Mouse (Mus musculus) myocyte (in vitro differentiated cells): ENCODE measurements around the gene Mapk14. TPM values are rescaled to one million over a fixed set of nuclear protein-coding genes. Genes with fewer than 3 reads are reported as not detected.
A peak's percentile ranks its signal among the peaks of the same experiment; 100 is the strongest.

Experiments used
- H3K27me3 ChIP-seq: one replicate; pipeline ENCODE4 v1.6.1; 2011; ENCODE audit not compliant: control insufficient read depth, insufficient read depth, insufficient read length
- H3K36me3 ChIP-seq: one replicate; pipeline ENCODE4 v1.6.1; 2011; ENCODE audit not compliant: control insufficient read depth, insufficient read depth
- H3K4me2 ChIP-seq: one replicate; pipeline ENCODE4 v1.6.1; 2011; ENCODE audit warnings: low read depth, control low read depth
- H3K4me3 ChIP-seq: one replicate; pipeline ENCODE4 v1.5.1; 2011; ENCODE audit warnings: mild to moderate bottlenecking, control low read depth, moderate library complexity
- H3K79me2 ChIP-seq: one replicate; pipeline ENCODE4 v1.6.1; 2011; ENCODE audit not compliant: control insufficient read depth, insufficient read depth
- H3ac ChIP-seq: one replicate; pipeline ENCODE4 v1.6.1; 2011; ENCODE audit not compliant: control insufficient read depth, insufficient read length
- CEBPB ChIP-seq: IDR thresholded peaks from 2 replicates; pipeline ENCODE4 v1.6.1; 2011; ENCODE audit warnings: mild to moderate bottlenecking, moderate library complexity; ENCODE audit not compliant: poor library complexity, insufficient read depth, severe bottlenecking
- E2F4 ChIP-seq: IDR thresholded peaks from one replicate; pipeline ENCODE4 v1.6.1; 2011; ENCODE audit warnings: mild to moderate bottlenecking, control low read depth, moderate library complexity; ENCODE audit not compliant: insufficient read depth
- MAX ChIP-seq: IDR thresholded peaks from one replicate; pipeline ENCODE4 v1.6.1; 2011; ENCODE audit warnings: low read depth, mild to moderate bottlenecking, control low read depth
- MYOD1 ChIP-seq, 3 experiments: IDR thresholded peaks; one replicate each; pipeline ENCODE4 v1.6.1; 2011; ENCODE audit warnings: control low read depth in 2 of 3, low read depth in 2 of 3, mild to moderate bottlenecking in 2 of 3, moderate library complexity in 1 of 3; ENCODE audit not compliant: insufficient read length in 2 of 3, control insufficient read depth in 1 of 3
- MYOG ChIP-seq, 3 experiments: IDR thresholded peaks; one replicate each; pipeline ENCODE4 v1.6.1; 2011; ENCODE audit warnings: control low read depth in 2 of 3, low read depth in 2 of 3, mild to moderate bottlenecking in 2 of 3; ENCODE audit not compliant: insufficient read length in 2 of 3, control insufficient read depth in 1 of 3, insufficient read depth in 1 of 3
- POLR2A ChIP-seq: IDR thresholded peaks from one replicate; pipeline ENCODE4 v1.6.1; 2011; ENCODE audit warnings: low read depth, mild to moderate bottlenecking, control low read depth, moderate library complexity; ENCODE audit not compliant: insufficient read length
- POLR2AphosphoS2 ChIP-seq: IDR thresholded peaks from one replicate; pipeline ENCODE4 v1.6.1; 2011; ENCODE audit warnings: low read depth, control low read depth; ENCODE audit not compliant: insufficient read length
- REST ChIP-seq: IDR thresholded peaks from one replicate; pipeline ENCODE4 v1.6.1; 2011; ENCODE audit warnings: mild to moderate bottlenecking, control low read depth, moderate library complexity; ENCODE audit not compliant: insufficient read depth, insufficient read length
- SRF ChIP-seq: IDR thresholded peaks from one replicate; pipeline ENCODE4 v1.6.1; 2011; ENCODE audit warnings: low read depth; ENCODE audit not compliant: control insufficient read depth, insufficient read length
- TCF12 ChIP-seq: IDR thresholded peaks from one replicate; pipeline ENCODE4 v1.6.1; 2011; ENCODE audit warnings: mild to moderate bottlenecking, control low read depth; ENCODE audit not compliant: poor library complexity, insufficient read depth, severe bottlenecking
- TCF3 ChIP-seq: IDR thresholded peaks from one replicate; pipeline ENCODE4 v1.6.1; 2011; ENCODE audit warnings: low read depth, control low read depth; ENCODE audit not compliant: insufficient read length
- USF1 ChIP-seq: IDR thresholded peaks from one replicate; pipeline ENCODE4 v1.6.1; 2011; ENCODE audit warnings: low read depth, mild to moderate bottlenecking, control low read depth, moderate library complexity
- polyA plus RNA-seq: library from polyadenylated mRNA; unstranded; fragments of >200 nt; fragmentation: generic; extraction: Trizol; gene quantifications from one replicate; pipeline ENCODE4 v1.2.1, GENCODE M21; 2012; ENCODE audit warnings: missing spikeins

Mapk14 gene
- polyA plus RNA-seq, 1 experiment = 34.6 TPM

DNA sequence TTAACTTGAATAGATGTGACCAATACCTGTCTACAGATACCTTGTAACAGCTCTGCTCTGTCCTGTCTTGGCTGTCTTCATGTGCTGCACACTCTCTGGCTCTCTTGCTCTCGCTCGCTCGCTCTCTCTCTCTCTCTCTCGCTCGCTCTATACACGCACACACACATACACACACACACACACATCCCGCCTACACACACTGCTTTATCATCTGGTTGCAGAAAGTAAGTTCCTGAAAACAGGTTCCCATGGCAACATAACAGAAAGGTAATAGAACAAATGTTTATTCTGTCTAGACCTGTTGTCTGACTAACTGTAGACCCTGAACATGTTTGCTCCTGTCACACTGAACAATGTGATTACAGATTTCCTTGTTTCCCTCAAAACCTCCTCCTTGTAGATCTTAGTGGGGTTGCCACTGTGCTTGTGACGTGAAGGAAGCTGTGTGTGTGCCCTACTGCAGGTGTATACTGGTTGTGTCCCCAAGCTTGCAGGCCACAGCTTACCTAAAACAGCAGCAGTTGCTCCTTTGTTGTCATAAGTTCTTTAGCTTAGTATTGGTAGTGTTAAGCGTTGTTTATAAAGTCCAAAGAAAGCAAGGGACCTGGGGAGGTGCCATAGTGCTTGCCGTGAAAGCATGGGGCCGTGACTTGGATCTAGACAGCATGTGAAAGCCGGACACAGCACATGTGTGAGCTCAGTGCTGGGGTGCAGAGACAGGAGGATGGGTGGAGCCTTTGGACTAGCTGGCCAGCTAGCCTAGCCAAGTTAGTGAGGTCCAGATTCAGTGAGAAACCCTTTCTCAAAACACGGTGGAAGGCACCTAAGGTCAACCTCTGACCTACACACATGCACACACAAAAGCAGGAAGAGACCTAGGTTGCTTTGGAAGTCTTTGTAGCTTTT lies 6.4 kb downstream of the Mapk14 start:
- Histone ChIP-seq H3K4me2 (peak overlapping the region; percentile 28), H3ac (no peak overlapping the region), H3K36me3 (no peaks in the 10 kb centered on the region), H3K27me3 (no peaks in the 10 kb centered on the region), H3K79me2 (peaks cover 92% of the 10 kb centered on the region), H3K4me3 (no peak overlapping the region)
- TF ChIP-seq POLR2A = no peak
- no peak for TF ChIP-seq E2F4
- TF ChIP-seq SRF = no peak
- TF ChIP-seq CEBPB = no peak
- TF ChIP-seq POLR2AphosphoS2 = no peak
- no peak for TF ChIP-seq TCF3
- no peak for TF ChIP-seq MYOG (IDR thresholded peaks at IDR 0.05; ENCODE audit: control insufficient read depth in 1 of 3, insufficient read depth in 1 of 3, insufficient read length in 2 of 3, low read depth in 2 of 3)
- TF ChIP-seq USF1 = no peak
- no peak for TF ChIP-seq MYOD1 (IDR thresholded peaks at IDR 0.05; ENCODE audit: control insufficient read depth in 1 of 3, insufficient read length in 2 of 3, low read depth in 2 of 3)

DNA sequence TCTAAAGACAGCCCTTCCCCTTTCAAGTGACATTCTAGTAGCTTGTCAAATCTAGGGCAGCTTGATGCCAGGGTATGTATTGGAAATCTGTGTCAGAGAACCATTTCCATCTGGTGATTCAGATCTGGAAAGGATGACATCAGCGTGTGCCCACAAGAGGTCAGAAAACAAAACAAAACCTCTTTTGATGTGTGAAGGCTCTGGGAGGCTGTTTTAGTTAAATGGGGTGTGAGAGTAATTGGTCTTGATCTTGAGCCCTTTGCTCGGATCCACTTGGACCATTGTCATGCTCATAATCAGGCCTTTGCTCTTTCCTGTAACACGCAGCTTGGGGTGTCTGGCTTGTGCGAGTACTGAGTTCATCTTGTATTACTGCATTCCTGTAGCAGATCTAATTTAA lies 7.1 kb downstream of the Mapk14 start:
- H3K27me3 ChIP-seq = no peaks in the 10 kb centered on the region
- peaks cover 92% of the 10 kb centered on the region for H3K79me2 ChIP-seq
- H3K4me3 ChIP-seq = no peak overlapping the region
- no peaks in the 10 kb centered on the region for H3K36me3 ChIP-seq
- H3K4me2 ChIP-seq = peak overlapping the region; percentile 28
- no peak overlapping the region for H3ac ChIP-seq
- TF ChIP-seq SRF (no peak), MYOG (IDR thresholded peaks at IDR 0.05; ENCODE audit: control insufficient read depth in 1 of 3, insufficient read depth in 1 of 3, insufficient read length in 2 of 3, low read depth in 2 of 3) (no peak), TCF3 (no peak), CEBPB (no peak), POLR2A (no peak), REST (no peak), MAX (no peak), TCF12 (no peak), USF1 (no peak), POLR2AphosphoS2 (no peak), MYOD1 (IDR thresholded peaks at IDR 0.05; ENCODE audit: control insufficient read depth in 1 of 3, insufficient read length in 2 of 3, low read depth in 2 of 3) (no peak), E2F4 (no peak)

DNA sequence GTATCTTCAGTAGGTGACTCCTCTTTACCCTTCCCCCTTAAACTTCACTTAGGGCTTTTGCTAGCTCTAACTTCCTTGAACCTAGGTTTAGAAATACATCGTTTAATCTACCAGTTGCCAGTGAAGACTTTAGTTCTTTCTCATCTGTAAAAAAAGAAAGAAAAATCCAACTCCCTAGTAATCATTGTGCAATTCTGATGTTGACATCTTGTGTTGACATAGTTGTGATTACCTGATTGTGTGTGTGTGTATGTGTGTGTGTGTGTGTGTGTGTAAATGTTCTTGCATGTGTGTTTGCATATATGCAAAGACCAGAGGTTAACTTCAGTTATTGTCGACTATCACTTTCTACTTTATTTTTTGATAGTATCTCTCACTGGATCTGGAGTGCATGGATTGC lies 7.5 kb downstream of the Mapk14 start:
- no peak overlapping the region for H3K4me3 ChIP-seq
- H3K36me3 ChIP-seq = no peaks in the 10 kb centered on the region
- no peak for TF ChIP-seq SRF
- TF ChIP-seq MYOD1 (IDR thresholded peaks at IDR 0.05; ENCODE audit: control insufficient read depth in 1 of 3, insufficient read length in 2 of 3, low read depth in 2 of 3) = no peak
- no peak for TF ChIP-seq TCF12
- no peak for TF ChIP-seq MYOG (IDR thresholded peaks at IDR 0.05; ENCODE audit: control insufficient read depth in 1 of 3, insufficient read depth in 1 of 3, insufficient read length in 2 of 3, low read depth in 2 of 3)
- TF ChIP-seq REST = no peak
- no peak for TF ChIP-seq POLR2AphosphoS2
- no peak for TF ChIP-seq E2F4
- no peak for TF ChIP-seq MAX
- TF ChIP-seq TCF3 = no peak
- TF ChIP-seq USF1 = no peak
- no peak for TF ChIP-seq CEBPB
- no peak for TF ChIP-seq POLR2A
- H3ac ChIP-seq = no peak overlapping the region
- H3K4me2 ChIP-seq = peak overlapping the region; percentile 28
- no peaks in the 10 kb centered on the region for H3K27me3 ChIP-seq
- H3K79me2 ChIP-seq = peaks cover 90% of the 10 kb centered on the region

GRCm38 (mm10) chr17:28699789-28700188 lies 8.7 kb downstream of the Mapk14 start:
- no peak overlapping the region for H3K4me2 ChIP-seq
- H3K36me3 ChIP-seq = no peaks in the 10 kb centered on the region
- TF ChIP-seq POLR2A (no peak), CEBPB (no peak), MYOG (IDR thresholded peaks at IDR 0.05; ENCODE audit: control insufficient read depth in 1 of 3, insufficient read depth in 1 of 3, insufficient read length in 2 of 3, low read depth in 2 of 3) (no peak), E2F4 (no peak), REST (no peak), USF1 (no peak)
- H3K27me3 ChIP-seq = no peaks in the 10 kb centered on the region
- H3K79me2 ChIP-seq = peaks cover 90% of the 10 kb centered on the region
- H3ac ChIP-seq = no peak overlapping the region
- H3K4me3 ChIP-seq = no peak overlapping the region
